Mouse (Mus musculus) C2C12 (cell line): ENCODE data around the gene Wrap53. TPM values are rescaled to one million over a fixed set of nuclear protein-coding genes. Genes with fewer than 3 reads are reported as not detected.

Experiments
- H3K27me3 ChIP-seq: one replicate; pipeline ENCODE4 v1.6.1; 2011; ENCODE audit not compliant: control insufficient read depth, insufficient read depth, insufficient read length
- H3K36me3 ChIP-seq: one replicate; pipeline ENCODE4 v1.6.1; 2011; ENCODE audit not compliant: control insufficient read depth, insufficient read depth
- H3K4me3 ChIP-seq: one replicate; pipeline ENCODE4 v1.5.1; 2011; ENCODE audit warnings: mild to moderate bottlenecking, control low read depth; ENCODE audit not compliant: poor library complexity, insufficient read depth, severe bottlenecking
- H3K79me2 ChIP-seq: one replicate; pipeline ENCODE4 v1.6.1; 2011; ENCODE audit not compliant: control insufficient read depth, insufficient read depth
- H3K79me3 ChIP-seq: one replicate; pipeline ENCODE4 v1.6.1; 2011; ENCODE audit warnings: low read depth, control low read depth
- H3ac ChIP-seq: one replicate; pipeline ENCODE3; 2011; ENCODE audit warnings: low read depth; ENCODE audit not compliant: control insufficient read depth, insufficient read length
- CEBPB ChIP-seq: IDR thresholded peaks from one replicate; pipeline ENCODE4 v1.6.1; 2011; ENCODE audit warnings: low read depth, mild to moderate bottlenecking, control low read depth, moderate library complexity
- CTCF ChIP-seq: IDR thresholded peaks from one replicate; pipeline ENCODE4 v1.5.1; 2011; ENCODE audit not compliant: control insufficient read depth, insufficient read depth, insufficient read length
- FOSL1 ChIP-seq: IDR thresholded peaks from one replicate; pipeline ENCODE4 v1.8.0; 2011; ENCODE audit warnings: mild to moderate bottlenecking, low read length; ENCODE audit not compliant: poor library complexity, insufficient read depth, severe bottlenecking
- MAX ChIP-seq: IDR thresholded peaks from one replicate; pipeline ENCODE4 v1.6.1; 2011; ENCODE audit warnings: mild to moderate bottlenecking, control low read depth
- MYOD1 ChIP-seq: IDR thresholded peaks from one replicate; pipeline ENCODE4 v1.6.1; 2011; ENCODE audit warnings: low read depth; ENCODE audit not compliant: control insufficient read depth, insufficient read length
- MYOG ChIP-seq: IDR thresholded peaks from one replicate; pipeline ENCODE4 v1.6.1; 2011; ENCODE audit not compliant: control insufficient read depth, insufficient read length; ENCODE audit errors: extremely low read depth
- USF1 ChIP-seq: IDR thresholded peaks from one replicate; pipeline ENCODE4 v1.6.1; 2011; ENCODE audit warnings: low read depth, mild to moderate bottlenecking, control low read depth, moderate library complexity
- polyA plus RNA-seq: library from polyadenylated mRNA; unstranded; fragments of >200 nt; fragmentation: generic; extraction: Trizol; gene quantifications from one replicate; pipeline ENCODE4 v1.2.1, GENCODE M21; 2012; ENCODE audit warnings: missing spikeins

The Wrap53 gene
- polyA plus RNA-seq, 1 experiment: 21.9 TPM

DNA sequence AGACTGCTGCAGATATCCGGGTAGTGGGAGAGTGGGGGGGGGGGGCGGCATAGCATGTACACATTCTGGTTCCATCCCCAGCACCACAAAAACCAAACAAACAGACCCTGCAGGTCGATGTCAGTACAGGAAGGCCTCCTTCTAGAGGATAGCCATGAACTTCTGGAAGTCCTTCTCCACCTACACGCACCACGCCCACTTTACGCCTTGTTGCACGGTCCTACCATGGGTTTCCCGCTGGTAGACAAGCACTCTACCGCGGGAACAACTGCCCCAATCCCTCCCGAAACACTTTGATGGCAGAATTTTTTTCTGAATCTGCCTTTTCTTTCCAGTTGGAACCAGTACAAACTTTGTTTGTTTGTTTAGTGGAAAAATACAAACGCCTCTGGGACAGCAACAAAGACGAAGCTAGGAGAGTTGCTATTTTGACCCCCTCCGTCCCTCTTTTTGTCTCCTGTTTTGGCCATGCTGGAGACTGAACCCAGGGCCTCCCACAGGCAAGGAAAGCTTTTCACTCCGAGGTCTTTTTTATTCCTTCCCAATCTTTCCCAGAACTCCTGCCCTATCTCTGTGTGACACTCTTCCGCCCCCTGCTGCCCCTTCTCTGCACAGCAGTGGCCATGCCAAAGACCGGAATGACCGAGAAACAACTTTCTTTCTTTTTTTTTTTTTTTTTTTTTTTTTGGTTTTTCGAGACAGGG, 33.6 kb upstream of the Wrap53 start:
- no peak overlapping the region for H3ac ChIP-seq
- H3K79me2 ChIP-seq: no peaks in the 10 kb centered on the region
- H3K36me3 ChIP-seq: no peaks in the 10 kb centered on the region
- TF ChIP-seq MYOG (no peak), FOSL1 (no peak), CTCF (peak; percentile 51)
- H3K4me3 ChIP-seq: no peak overlapping the region
- H3K79me3 ChIP-seq: no peaks in the 10 kb centered on the region
- H3K27me3 ChIP-seq: peaks cover 13% of the 10 kb centered on the region

DNA sequence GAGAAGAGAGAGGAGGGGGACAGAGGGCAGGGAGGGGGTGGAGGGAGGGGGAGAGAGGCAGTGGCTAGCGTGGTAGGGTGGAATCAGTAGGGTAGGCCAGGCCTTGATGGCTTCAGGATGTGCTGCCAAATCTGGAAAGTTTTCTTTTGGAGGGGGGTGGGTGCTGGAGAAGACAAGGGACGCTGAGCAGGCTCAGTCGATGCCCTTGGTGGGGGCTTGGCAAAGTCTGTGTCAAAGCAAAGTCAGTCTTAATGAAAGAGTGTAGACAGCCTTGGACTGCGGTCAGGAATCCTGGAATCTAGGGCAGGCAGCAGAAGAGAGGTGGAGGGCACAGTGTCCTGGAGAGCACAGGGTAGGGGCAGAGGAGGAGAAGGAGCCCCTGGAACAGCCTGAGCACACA, 30.8 kb upstream of the Wrap53 start:
- TF ChIP-seq FOSL1 (no peak), MYOD1 (no peak), CTCF (no peak), MYOG (no peak), USF1 (no peak), MAX (no peak), CEBPB (no peak)
- Histone ChIP-seq H3K79me3 (no peaks in the 10 kb centered on the region), H3ac (no peak overlapping the region), H3K4me3 (no peak overlapping the region), H3K27me3 (peaks cover 9% of the 10 kb centered on the region), H3K36me3 (no peaks in the 10 kb centered on the region), H3K79me2 (no peaks in the 10 kb centered on the region)

DNA sequence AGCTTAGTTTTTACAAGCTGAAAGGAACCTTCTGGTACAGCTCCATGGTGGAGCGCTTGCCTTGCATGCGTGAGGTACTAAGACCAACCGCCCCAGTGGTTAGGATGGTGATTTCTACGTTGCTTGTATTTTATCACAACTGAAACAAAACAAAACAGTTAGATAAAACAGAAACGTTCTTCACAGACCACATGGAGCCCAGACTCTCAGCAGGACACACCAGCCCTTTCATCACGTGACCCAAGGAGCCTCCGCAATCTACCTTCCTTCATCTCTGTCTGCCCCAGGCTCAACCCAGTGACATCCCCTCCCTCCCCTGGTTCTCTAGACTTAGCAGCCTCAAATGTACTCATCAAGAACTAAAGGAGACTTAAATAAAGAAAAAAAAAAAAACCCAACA, 29.4 kb upstream of the Wrap53 start:
- H3K4me3 ChIP-seq: no peak overlapping the region
- H3K27me3 ChIP-seq: peaks cover 17% of the 10 kb centered on the region
- H3ac ChIP-seq: no peak overlapping the region
- H3K79me3 ChIP-seq: no peaks in the 10 kb centered on the region
- H3K79me2 ChIP-seq: no peaks in the 10 kb centered on the region
- TF ChIP-seq USF1: peak; percentile 66
- TF ChIP-seq MYOG: no peak
- no peak for TF ChIP-seq CTCF
- no peak for TF ChIP-seq MYOD1
- H3K36me3 ChIP-seq: no peaks in the 10 kb centered on the region

DNA sequence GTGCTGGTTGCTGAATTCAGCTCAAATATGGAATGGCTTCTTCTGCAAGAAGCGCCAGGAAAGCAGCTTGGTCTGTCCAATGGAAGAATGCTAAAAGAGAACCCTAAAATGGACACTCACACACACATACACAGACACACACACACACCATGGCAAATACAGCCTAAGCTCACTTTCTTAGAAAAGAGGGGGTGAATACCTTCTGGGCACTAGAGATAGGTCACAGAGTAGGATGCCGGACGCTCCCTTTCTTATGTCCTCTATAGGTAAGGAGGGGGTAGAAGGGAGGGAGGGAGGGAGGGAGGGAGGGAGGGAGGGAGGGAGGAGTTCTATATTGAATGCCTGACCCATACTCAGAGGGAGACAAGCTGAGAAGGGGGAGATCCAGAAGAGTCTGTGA, 28.5 kb upstream of the Wrap53 start:
- H3K36me3 ChIP-seq: no peaks in the 10 kb centered on the region
- TF ChIP-seq MAX: no peak
- TF ChIP-seq MYOG: no peak
- no peak for TF ChIP-seq CTCF
- TF ChIP-seq MYOD1: no peak
- no peak for TF ChIP-seq FOSL1
- TF ChIP-seq USF1: no peak
- no peak for TF ChIP-seq CEBPB
- H3K79me3 ChIP-seq: no peaks in the 10 kb centered on the region
- H3K4me3 ChIP-seq: no peak overlapping the region
- H3K79me2 ChIP-seq: no peaks in the 10 kb centered on the region
- no peak overlapping the region for H3ac ChIP-seq
- peaks cover 26% of the 10 kb centered on the region for H3K27me3 ChIP-seq

DNA sequence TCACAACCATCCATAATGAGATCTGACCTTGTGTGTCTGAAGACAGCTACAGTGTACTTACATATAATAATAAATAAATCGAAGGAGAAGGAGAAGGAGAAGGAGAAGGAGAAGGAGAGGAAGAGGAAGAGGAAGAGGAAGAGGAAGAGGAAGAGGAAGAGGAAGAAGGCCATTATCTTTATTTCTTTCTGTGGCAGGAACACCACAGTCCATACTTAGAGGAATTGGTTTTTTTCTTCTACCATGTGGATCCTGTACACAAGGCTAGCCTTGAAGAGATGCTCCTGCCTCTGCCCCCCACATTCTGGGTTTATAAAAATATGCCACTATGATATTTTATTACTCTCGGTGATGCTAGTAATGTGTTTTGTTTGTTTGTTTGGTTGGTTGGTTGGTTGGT, 26.8 kb upstream of the Wrap53 start:
- H3K27me3 ChIP-seq: peaks cover 31% of the 10 kb centered on the region
- H3K79me3 ChIP-seq: no peaks in the 10 kb centered on the region
- H3K36me3 ChIP-seq: no peaks in the 10 kb centered on the region
- TF ChIP-seq MYOG (no peak), MAX (no peak), USF1 (no peak), MYOD1 (no peak), CEBPB (no peak), CTCF (no peak), FOSL1 (no peak)
- no peak overlapping the region for H3K4me3 ChIP-seq
- H3ac ChIP-seq: no peak overlapping the region
- H3K79me2 ChIP-seq: no peaks in the 10 kb centered on the region

DNA sequence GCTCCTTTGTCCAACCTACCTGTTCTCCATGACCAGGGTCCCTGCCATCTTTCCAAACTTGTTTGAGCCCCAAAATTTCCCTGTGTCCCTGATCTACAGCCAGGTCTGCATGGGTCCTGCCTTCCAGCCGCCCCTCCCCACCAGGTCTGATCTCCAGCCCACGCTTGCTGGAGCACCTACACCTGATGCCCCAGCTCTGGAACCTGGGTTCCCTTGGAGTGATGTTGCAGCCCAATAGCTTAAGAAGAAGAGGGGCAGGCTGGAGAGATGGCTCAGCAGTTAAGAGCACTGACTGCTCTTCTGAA, 26.4 kb upstream of the Wrap53 start:
- no peak overlapping the region for H3K4me3 ChIP-seq
- H3K79me2 ChIP-seq: no peaks in the 10 kb centered on the region
- peaks cover 31% of the 10 kb centered on the region for H3K27me3 ChIP-seq
- no peak overlapping the region for H3ac ChIP-seq
- TF ChIP-seq CTCF (no peak), MYOG (no peak), MYOD1 (no peak), USF1 (no peak), MAX (no peak), CEBPB (no peak), FOSL1 (no peak)
- H3K36me3 ChIP-seq: no peaks in the 10 kb centered on the region
- H3K79me3 ChIP-seq: no peaks in the 10 kb centered on the region
